ENCODE assay signal across 13 mouse cellular contexts in genomic region chr17:29447323-29447722, GRCm38 (mm10). TPM values are rescaled to one million over a fixed set of nuclear protein-coding genes. Genes with fewer than 3 reads are reported as not detected.
DNase-seq lines count a peak whose midpoint lies in the region; ATAC-seq and TF ChIP-seq lines count a peak whose summit lies in the region.
"Had no signal": no experiment of that assay in that cellular context is flagged by ENCODE, and none has a peak within 500 bp of the region (broad histone marks: within the 10 kb centered on the region; RNA-seq: fewer than 3 reads in every experiment).

No protein-coding gene starts in this region.

- H3K4me3 ChIP-seq in heart, embryonic 12.5 days, result no peak overlapping the region
- no peak overlapping the region for H3K4me3 ChIP-seq in ES-E14 (ENCODE audit: insufficient read depth in 1 of 2, low read depth in 1 of 2, low read length in 2 of 2, poor library complexity in 1 of 2, severe bottlenecking in 1 of 2)
- no peak overlapping the region for H3K4me3 ChIP-seq in layer of hippocampus, adult 2 months
- H3K4me3 ChIP-seq: heart, embryonic 15.5 days had no signal

- in situ Hi-C loops in ES-E14 (cut with MboI; ENCODE audit: low sequenced_read_pairs in 2 of 2, unreplicated experiment in 2 of 2), result no loop called here

- no peak for TF ChIP-seq CTCF in layer of hippocampus, adult 2 months (conservative IDR thresholded peaks at IDR 0.05)

- H3K4me1 ChIP-seq in heart, embryonic 12.5 days (replicated peaks), result peaks cover 71% of the 10 kb centered on the region
- H3K4me1 ChIP-seq in ES-E14 (ENCODE audit: control insufficient read depth in 2 of 2, insufficient read depth in 2 of 2, low read length in 2 of 2, poor library complexity in 1 of 2), result peaks cover 14 to 26% of the 10 kb centered on the region in 2 experiments

- ATAC-seq in heart, embryonic 12.5 days (ENCODE audit: insufficient number of reproducible peaks, low FRiP score), result peak; percentile 82
- peak; percentile 82 for ATAC-seq in erythroblast, adult 5-6 weeks (replicated peaks; ENCODE audit: low FRiP score, poor library complexity, severe bottlenecking)
- ATAC-seq in megakaryocyte-erythroid progenitor cell, adult 5-6 weeks (replicated peaks; ENCODE audit: low FRiP score, low TSS enrichment, poor library complexity, severe bottlenecking), result peak; percentile 80
- ATAC-seq: activated CD4-positive, CD25-positive, alpha-beta regulatory T cell, adult 4 months; CD4-positive, CD25-positive, alpha-beta regulatory T cell, adult 4 months; inflammation-experienced regulatory T-cells, adult 6 months had no signal

- H3K27ac ChIP-seq in heart, embryonic 12.5 days (ENCODE audit: poor library complexity, severe bottlenecking), result peak overlapping the region; percentile 94
- peak overlapping the region; percentile 17; the same call in 1 of the 2 replicates for H3K27ac ChIP-seq in ES-E14 (ENCODE audit: insufficient read depth, low read depth, low read length, poor library complexity, severe bottlenecking)
- no peak overlapping the region for H3K27ac ChIP-seq in layer of hippocampus, adult 2 months
- H3K27ac ChIP-seq: heart, embryonic 15.5 days; macrophage had no signal

- H3K9me3 ChIP-seq in heart, embryonic 12.5 days (replicated peaks), result no peaks in the 10 kb centered on the region
- H3K9me3 ChIP-seq in ES-E14 (ENCODE audit: control insufficient read depth, insufficient read depth, low read depth, low read length), result no peaks in the 10 kb centered on the region
- H3K9me3 ChIP-seq: heart, embryonic 15.5 days had no signal

- no peak for DNase-seq in heart, adult 8-10 months (ENCODE audit: low spot score)
- no peak for DNase-seq in ES-E14 (ENCODE audit: low read depth, low spot score)
- no peak for DNase-seq in layer of hippocampus, adult 2 months (ENCODE audit: low spot score in 2 of 2)
- DNase-seq in adrenal gland, postnatal 25 days, result no peak
- no peak for DNase-seq in adrenal gland, postnatal 10 days

- H3K4me2 ChIP-seq in heart, embryonic 12.5 days, result no peak overlapping the region
- H3K4me2 ChIP-seq: heart, embryonic 15.5 days had no signal

- H3K36me3 ChIP-seq in heart, embryonic 12.5 days, result no peaks in the 10 kb centered on the region
- H3K36me3 ChIP-seq in ES-E14 (ENCODE audit: control insufficient read depth, insufficient read depth, low read length, poor library complexity, severe bottlenecking), result no peaks in the 10 kb centered on the region
- H3K36me3 ChIP-seq: heart, embryonic 15.5 days had no signal

- no peaks in the 10 kb centered on the region for H3K27me3 ChIP-seq in heart, embryonic 12.5 days (replicated peaks)
- H3K27me3 ChIP-seq: heart, embryonic 15.5 days had no signal

- no peak overlapping the region for H3K9ac ChIP-seq in heart, embryonic 12.5 days
- no peak overlapping the region; the same call in 1 of the 2 replicates for H3K9ac ChIP-seq in ES-E14 (ENCODE audit: insufficient read depth, low read depth, low read length, poor library complexity, severe bottlenecking)
- H3K9ac ChIP-seq: heart, embryonic 15.5 days had no signal

- 21% methylated on average over 3 of the region's 3 CpGs for WGBS in heart, embryonic 12.5 days

TF ChIP-seq in ES-E14, 5 proteins besides CTCF, POLR2A, EP300 and RAD21:
- TF ChIP-seq ZC3H11A (IDR thresholded peaks at IDR 0.05; ENCODE audit: borderline replicate concordance, low read depth, low read length) (no peak), MAFK (IDR thresholded peaks at IDR 0.05; ENCODE audit: insufficient read depth, low read depth, low read length) (no peak), CHD2 (IDR thresholded peaks at IDR 0.05; ENCODE audit: low read depth, low read length) (no peak), ZNF384 (IDR thresholded peaks at IDR 0.05; ENCODE audit: low read depth, low read length) (no peak), HCFC1 (IDR thresholded peaks at IDR 0.05; ENCODE audit: borderline replicate concordance, insufficient read depth, low read length) (no peak)

RNA-seq across cellular contexts. Expression of gene Pim1, which starts 43.2 kb away (rescaled TPM):
- polyA plus RNA-seq in heart, embryonic 12.5 days (2016; fragmentation: Nextera tagmentation; extraction: Ambion mirVana), result 25.1 and 27.0 TPM in 2 replicates
- total RNA-seq in heart, adult 8-10 months (2022), result 10 to 100 TPM; 16.0 to 22.3 (median 17.4) TPM
- 75.3 and 82.0 TPM in 2 replicates for total RNA-seq in ES-E14 (2012; rRNA removed)
- 342 and 357 TPM in 2 replicates for total RNA-seq in erythroblast, adult 5-6 weeks (2015; ENCODE audit: low replicate concordance)
- 725 and 933 TPM in 2 replicates for total RNA-seq in erythroblast, adult 5-6 weeks (2017; ENCODE audit: low replicate concordance)
- 33.2 and 48.8 TPM in 2 replicates for total RNA-seq in megakaryocyte-erythroid progenitor cell, adult 5-6 weeks (2014; fragmentation: Nextera tagmentation)
- 96.9 and 106 TPM in 2 replicates for total RNA-seq in megakaryocyte-erythroid progenitor cell, adult 5-6 weeks (2017)
- total RNA-seq in layer of hippocampus, adult 2 months (2021), result 1 to 10 TPM; 4.2 to 5.6 TPM
- total RNA-seq in adrenal gland, postnatal 25 days (2021), result 88.8 and 160 TPM in 2 replicates
- 100 to 1,000 TPM in 1 of 2 experiments, 10 to 100 TPM in 1; 73.4 to 104 TPM for total RNA-seq in adrenal gland, postnatal 10 days (2021)
